Mouse (Mus musculus): ENCODE measurements around the gene 9530068E07Rik. TPM values are rescaled to one million over a fixed set of nuclear protein-coding genes. Genes with fewer than 3 reads are reported as not detected.

The 9530068E07Rik gene
- 82.4 and 88.9 TPM in 2 replicates for polyA plus RNA-seq (2015; fragmentation: Nextera tagmentation; extraction: Ambion mirVana)

- 1% methylated on average over 38 of the region's 38 CpGs for WGBS (ENCODE audit: insufficient replicate concordance)
- ATAC-seq (peak; percentile 93), DNase-seq (peak; percentile 93)
- Histone ChIP-seq H3K27me3 (ENCODE audit: insufficient read depth, low read length) (no peaks in the 10 kb centered on the region), H3K4me2 (ENCODE audit: low read depth, low read length) (peak within 1 kb of the TSS; percentile 72), H3K36me3 (replicated peaks; ENCODE audit: insufficient read depth, low read length) (no peaks in the 10 kb centered on the region), H3K27ac (ENCODE audit: low read depth) (peak within 1 kb of the TSS; percentile 98), H3K9ac (replicated peaks) (peak within 1 kb of the TSS; percentile 95), H3K4me1 (ENCODE audit: insufficient read depth) (peaks cover 12% of the 10 kb centered on the region), H3K4me3 (ENCODE audit: low read depth, low read length) (peak within 1 kb of the TSS; percentile 98), H3K9me3 (ENCODE audit: low read length) (no peaks in the 10 kb centered on the region)
- no peak for TF ChIP-seq CTCF (IDR thresholded peaks at IDR 0.05; ENCODE audit: low read depth)
- 0 out of 2 replicates have a peak, but pooled peaks have one; percentile 22 for TF ChIP-seq EP300 (IDR thresholded peaks at IDR 0.05; ENCODE audit: low read depth)
These were observed at the start of gene 9530068E07Rik for GRCm38 (mm10) chr11:52395940-52396596. Gene 9530068E07Rik (plus strand): TSS chr11:52396428.

- Histone ChIP-seq H3K4me3 (ENCODE audit: low read depth, low read length) (peak overlapping the region; percentile 47), H3K4me2 (ENCODE audit: low read depth, low read length) (peak overlapping the region; percentile 73), H3K36me3 (replicated peaks; ENCODE audit: insufficient read depth, low read length) (no peaks in the 10 kb centered on the region), H3K9me3 (ENCODE audit: low read length) (no peaks in the 10 kb centered on the region), H3K27me3 (ENCODE audit: insufficient read depth, low read length) (no peaks in the 10 kb centered on the region), H3K4me1 (ENCODE audit: insufficient read depth) (peaks cover 14% of the 10 kb centered on the region), H3K9ac (replicated peaks) (peak overlapping the region; percentile 31), H3K27ac (ENCODE audit: low read depth) (no peak overlapping the region; the same call in 1 of the 2 replicates)
- ATAC-seq = peak; percentile 80
- peak; percentile 73 for DNase-seq
- WGBS (ENCODE audit: insufficient replicate concordance) = 5% methylated on average over 12 of the region's 12 CpGs
- TF ChIP-seq EP300 (IDR thresholded peaks at IDR 0.05; ENCODE audit: low read depth) = no peak
- no peak for TF ChIP-seq CTCF (IDR thresholded peaks at IDR 0.05; ENCODE audit: low read depth)
These were observed 49.6 kb upstream of the 9530068E07Rik start for GRCm38 (mm10) chr11:52346635-52347005.

- ATAC-seq (no peak), DNase-seq (no peak)
- TF ChIP-seq EP300 (IDR thresholded peaks at IDR 0.05; ENCODE audit: low read depth) (no peak), CTCF (IDR thresholded peaks at IDR 0.05; ENCODE audit: low read depth) (no peak)
- WGBS (ENCODE audit: insufficient replicate concordance) = 80% methylated on average over 4 of the region's 4 CpGs
- Histone ChIP-seq H3K36me3 (replicated peaks; ENCODE audit: insufficient read depth, low read length) (no peaks in the 10 kb centered on the region), H3K9ac (replicated peaks) (no peak overlapping the region), H3K27me3 (ENCODE audit: insufficient read depth, low read length) (no peaks in the 10 kb centered on the region), H3K27ac (ENCODE audit: low read depth) (no peak overlapping the region), H3K4me2 (ENCODE audit: low read depth, low read length) (no peak overlapping the region), H3K4me3 (ENCODE audit: low read depth, low read length) (no peak overlapping the region), H3K4me1 (ENCODE audit: insufficient read depth) (peaks cover 19% of the 10 kb centered on the region), H3K9me3 (ENCODE audit: low read length) (no peaks in the 10 kb centered on the region)
These were observed 48.1 kb upstream of the 9530068E07Rik start for GRCm38 (mm10) chr11:52348156-52348555.

- Histone ChIP-seq H3K27me3 (ENCODE audit: insufficient read depth, low read length) (no peaks in the 10 kb centered on the region), H3K4me3 (ENCODE audit: low read depth, low read length) (no peak overlapping the region), H3K9ac (replicated peaks) (no peak overlapping the region), H3K27ac (ENCODE audit: low read depth) (no peak overlapping the region), H3K36me3 (replicated peaks; ENCODE audit: insufficient read depth, low read length) (no peaks in the 10 kb centered on the region), H3K4me1 (ENCODE audit: insufficient read depth) (peaks cover 19% of the 10 kb centered on the region), H3K4me2 (ENCODE audit: low read depth, low read length) (no peak overlapping the region), H3K9me3 (ENCODE audit: low read length) (no peaks in the 10 kb centered on the region)
- DNase-seq (no peak), ATAC-seq (no peak)
- WGBS (ENCODE audit: insufficient replicate concordance) = 73% methylated on average over 3 of the region's 3 CpGs
- TF ChIP-seq EP300 (IDR thresholded peaks at IDR 0.05; ENCODE audit: low read depth) (no peak), CTCF (IDR thresholded peaks at IDR 0.05; ENCODE audit: low read depth) (peak; percentile 51)
These were observed 47.5 kb upstream of the 9530068E07Rik start for GRCm38 (mm10) chr11:52348724-52349123.

- Histone ChIP-seq H3K27ac (ENCODE audit: low read depth) (0 out of 2 replicates have a peak overlapping the region, but pooled peaks have one; percentile 19), H3K4me3 (ENCODE audit: low read depth, low read length) (no peak overlapping the region), H3K9me3 (ENCODE audit: low read length) (no peaks in the 10 kb centered on the region), H3K4me1 (ENCODE audit: insufficient read depth) (peaks cover 19% of the 10 kb centered on the region), H3K4me2 (ENCODE audit: low read depth, low read length) (peak overlapping the region; percentile 23), H3K9ac (replicated peaks) (no peak overlapping the region; the same call in 1 of the 2 replicates), H3K36me3 (replicated peaks; ENCODE audit: insufficient read depth, low read length) (no peaks in the 10 kb centered on the region), H3K27me3 (ENCODE audit: insufficient read depth, low read length) (no peaks in the 10 kb centered on the region)
- no peak for TF ChIP-seq EP300 (IDR thresholded peaks at IDR 0.05; ENCODE audit: low read depth)
- TF ChIP-seq CTCF (IDR thresholded peaks at IDR 0.05; ENCODE audit: low read depth) = peak; percentile 63
- peak; percentile 83 for DNase-seq
- ATAC-seq = peak; percentile 69
- WGBS (ENCODE audit: insufficient replicate concordance) = 1% methylated on average over 9 of the region's 9 CpGs
These were observed 45.3 kb upstream of the 9530068E07Rik start for GRCm38 (mm10) chr11:52350924-52351323.

GRCm38 (mm10) chr11:52352271-52352670, 44.0 kb upstream of the 9530068E07Rik start:
- H3K9ac ChIP-seq (replicated peaks) = no peak overlapping the region
- no peak overlapping the region for H3K4me2 ChIP-seq (ENCODE audit: low read depth, low read length)
- no peaks in the 10 kb centered on the region for H3K36me3 ChIP-seq (replicated peaks; ENCODE audit: insufficient read depth, low read length)
- ATAC-seq = no peak
- no peaks in the 10 kb centered on the region for H3K27me3 ChIP-seq (ENCODE audit: insufficient read depth, low read length)
- no peak for TF ChIP-seq EP300 (IDR thresholded peaks at IDR 0.05; ENCODE audit: low read depth)
- no peak for TF ChIP-seq CTCF (IDR thresholded peaks at IDR 0.05; ENCODE audit: low read depth)
- WGBS (ENCODE audit: insufficient replicate concordance) = 79% methylated on average over 3 of the region's 3 CpGs
- DNase-seq = no peak
- H3K4me3 ChIP-seq (ENCODE audit: low read depth, low read length) = no peak overlapping the region
- H3K4me1 ChIP-seq (ENCODE audit: insufficient read depth) = peaks cover 14% of the 10 kb centered on the region
- H3K27ac ChIP-seq (ENCODE audit: low read depth) = no peak overlapping the region
- H3K9me3 ChIP-seq (ENCODE audit: low read length) = no peaks in the 10 kb centered on the region

Data from liver, postnatal 0 days (tissue).